Mouse (Mus musculus): ENCODE measurements around the gene Asb4. TPM values are rescaled to one million over a fixed set of nuclear protein-coding genes. Genes with fewer than 3 reads are reported as not detected.
A peak's percentile ranks its signal among the peaks of the same experiment; 100 is the strongest.
"Not testable (repeated sequence)": the region's sequence is repeated elsewhere in the genome, so short reads cannot be mapped to it uniquely, and the experiment has no call there.

Asb4 gene
- polyA plus RNA-seq (2014; fragmentation: Nextera tagmentation; extraction: Ambion mirVana): 32.3 and 40.6 TPM in 2 replicates

GRCm38 (mm10) chr6:5383336-5384177 is at the start of gene Asb4:
Gene Asb4 (plus strand): TSS chr6:5383386.
- 7% methylated on average over 19 of the region's 19 CpGs for WGBS
- peak within 1 kb of the TSS; percentile 57 for H3K4me2 ChIP-seq (replicated peaks; ENCODE audit: low read depth, low read length)
- ATAC-seq (ENCODE audit: low FRiP score, low TSS enrichment): no peak; the same call in 1 of the 2 replicates

GRCm38 (mm10) chr6:5334021-5334420 is 49.2 kb upstream of the Asb4 start:
- H3K9ac ChIP-seq (ENCODE audit: low read depth, low read length): no peak overlapping the region
- no peak overlapping the region for H3K4me3 ChIP-seq (ENCODE audit: low read length)

More at GRCm38 (mm10) chr6:5383336-5384177, at the start of gene Asb4:
- Histone ChIP-seq H3K36me3 (ENCODE audit: control insufficient read depth, insufficient read depth, low read length) (no peaks in the 10 kb centered on the region), H3K4me1 (ENCODE audit: control insufficient read depth, insufficient read depth, low read length) (peaks cover 32% of the 10 kb centered on the region), H3K27ac (ENCODE audit: low read depth, low read length) (peak within 1 kb of the TSS; percentile 39; the same call in 1 of the 2 replicates), H3K9me3 (ENCODE audit: control insufficient read depth, low read length) (no peaks in the 10 kb centered on the region), H3K4me3 (ENCODE audit: low read length) (peak within 1 kb of the TSS; percentile 32), H3K9ac (ENCODE audit: low read depth, low read length) (peak within 1 kb of the TSS; percentile 38; the same call in 1 of the 2 replicates), H3K27me3 (ENCODE audit: control insufficient read depth, insufficient read depth, low read length) (no peaks in the 10 kb centered on the region)

GRCm38 (mm10) chr6:5336016-5336415 is 47.2 kb upstream of the Asb4 start:
- H3K27ac ChIP-seq (ENCODE audit: low read depth, low read length); H3K9me3 ChIP-seq (ENCODE audit: control insufficient read depth, low read length); ATAC-seq (ENCODE audit: low FRiP score, low TSS enrichment); H3K36me3 ChIP-seq (ENCODE audit: control insufficient read depth, insufficient read depth, low read length); H3K4me3 ChIP-seq (ENCODE audit: low read length); H3K27me3 ChIP-seq (ENCODE audit: control insufficient read depth, insufficient read depth, low read length); H3K9ac ChIP-seq (ENCODE audit: low read depth, low read length); H3K4me2 ChIP-seq (replicated peaks; ENCODE audit: low read depth, low read length); H3K4me1 ChIP-seq (ENCODE audit: control insufficient read depth, insufficient read depth, low read length): not testable (repeated sequence)

More at GRCm38 (mm10) chr6:5334021-5334420, 49.2 kb upstream of the Asb4 start:
- no peaks in the 10 kb centered on the region for H3K27me3 ChIP-seq (ENCODE audit: control insufficient read depth, insufficient read depth, low read length)
- no peaks in the 10 kb centered on the region for H3K9me3 ChIP-seq (ENCODE audit: control insufficient read depth, low read length)
- H3K27ac ChIP-seq (ENCODE audit: low read depth, low read length): no peak overlapping the region
- no peaks in the 10 kb centered on the region for H3K4me1 ChIP-seq (ENCODE audit: control insufficient read depth, insufficient read depth, low read length)
- ATAC-seq (ENCODE audit: low FRiP score, low TSS enrichment): no peak
- H3K4me2 ChIP-seq (replicated peaks; ENCODE audit: low read depth, low read length): no peak overlapping the region
- WGBS: 47% methylated on average over 5 of the region's 5 CpGs
- H3K36me3 ChIP-seq (ENCODE audit: control insufficient read depth, insufficient read depth, low read length): no peaks in the 10 kb centered on the region

DNA sequence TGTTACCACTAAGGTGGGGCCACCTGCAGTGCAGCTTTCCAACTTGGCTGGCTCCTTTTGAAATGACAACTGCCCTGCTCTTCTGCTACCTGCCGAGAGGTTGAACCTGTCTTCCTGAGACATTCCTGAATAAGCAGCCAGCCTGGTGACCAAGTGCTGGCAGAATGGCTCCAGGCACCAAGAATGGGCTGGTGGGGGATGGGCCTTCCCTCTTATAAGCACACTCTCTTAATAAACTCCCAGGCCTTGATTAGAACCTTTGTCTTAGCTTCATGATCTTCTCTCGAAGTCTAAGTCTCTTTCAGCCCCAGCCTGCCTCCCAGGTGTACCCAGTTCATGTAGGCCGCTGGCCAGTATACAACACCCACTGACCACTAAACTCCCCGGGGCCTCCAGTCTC is 44.4 kb upstream of the Asb4 start:
- H3K4me1 ChIP-seq (ENCODE audit: control insufficient read depth, insufficient read depth, low read length); H3K9me3 ChIP-seq (ENCODE audit: control insufficient read depth, low read length); H3K4me3 ChIP-seq (ENCODE audit: low read length); H3K4me2 ChIP-seq (replicated peaks; ENCODE audit: low read depth, low read length); H3K27me3 ChIP-seq (ENCODE audit: control insufficient read depth, insufficient read depth, low read length); H3K27ac ChIP-seq (ENCODE audit: low read depth, low read length); H3K36me3 ChIP-seq (ENCODE audit: control insufficient read depth, insufficient read depth, low read length); ATAC-seq (ENCODE audit: low FRiP score, low TSS enrichment); H3K9ac ChIP-seq (ENCODE audit: low read depth, low read length): not testable (repeated sequence)
- 84% methylated on average over 4 of the region's 4 CpGs for WGBS

GRCm38 (mm10) chr6:5339283-5339682 is 43.9 kb upstream of the Asb4 start:
- not testable (repeated sequence) for ATAC-seq (ENCODE audit: low FRiP score, low TSS enrichment); H3K9ac ChIP-seq (ENCODE audit: low read depth, low read length); H3K36me3 ChIP-seq (ENCODE audit: control insufficient read depth, insufficient read depth, low read length); H3K4me3 ChIP-seq (ENCODE audit: low read length); H3K27ac ChIP-seq (ENCODE audit: low read depth, low read length); H3K4me1 ChIP-seq (ENCODE audit: control insufficient read depth, insufficient read depth, low read length); H3K4me2 ChIP-seq (replicated peaks; ENCODE audit: low read depth, low read length); H3K27me3 ChIP-seq (ENCODE audit: control insufficient read depth, insufficient read depth, low read length); H3K9me3 ChIP-seq (ENCODE audit: control insufficient read depth, low read length)
- 95% methylated on average over 1 of the region's 1 CpGs for WGBS

DNA sequence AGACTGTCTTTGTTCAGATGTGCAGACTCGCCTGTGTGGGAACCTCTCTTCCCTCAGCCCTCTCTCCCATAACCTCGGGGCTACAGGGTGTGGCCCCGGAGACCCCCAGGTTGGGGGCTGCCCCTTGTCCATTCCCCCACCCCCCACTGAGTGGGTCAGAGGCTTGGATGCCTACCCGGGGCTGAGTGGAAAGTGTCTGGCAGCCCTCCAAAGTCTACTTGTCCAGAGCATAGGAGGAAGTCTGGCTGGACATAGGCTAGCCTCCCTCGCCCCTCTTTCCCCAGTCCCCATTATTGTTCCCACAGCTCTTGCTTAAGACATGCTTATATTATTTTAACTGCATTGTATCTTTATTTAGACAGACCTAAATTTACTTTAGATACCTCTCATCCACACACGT is 38.9 kb upstream of the Asb4 start:
- no peaks in the 10 kb centered on the region for H3K4me1 ChIP-seq (ENCODE audit: control insufficient read depth, insufficient read depth, low read length)
- no peaks in the 10 kb centered on the region for H3K9me3 ChIP-seq (ENCODE audit: control insufficient read depth, low read length)
- no peak overlapping the region for H3K9ac ChIP-seq (ENCODE audit: low read depth, low read length)
- WGBS: 66% methylated on average over 6 of the region's 6 CpGs
- H3K4me2 ChIP-seq (replicated peaks; ENCODE audit: low read depth, low read length): no peak overlapping the region
- H3K27me3 ChIP-seq (ENCODE audit: control insufficient read depth, insufficient read depth, low read length): no peaks in the 10 kb centered on the region
- ATAC-seq (ENCODE audit: low FRiP score, low TSS enrichment): no peak
- no peak overlapping the region for H3K4me3 ChIP-seq (ENCODE audit: low read length)
- no peaks in the 10 kb centered on the region for H3K36me3 ChIP-seq (ENCODE audit: control insufficient read depth, insufficient read depth, low read length)
- no peak overlapping the region for H3K27ac ChIP-seq (ENCODE audit: low read depth, low read length)

- Histone ChIP-seq H3K4me1 (ENCODE audit: control insufficient read depth, insufficient read depth, low read length) (no peaks in the 10 kb centered on the region), H3K4me2 (replicated peaks; ENCODE audit: low read depth, low read length) (no peak overlapping the region), H3K9me3 (ENCODE audit: control insufficient read depth, low read length) (no peaks in the 10 kb centered on the region), H3K36me3 (ENCODE audit: control insufficient read depth, insufficient read depth, low read length) (no peaks in the 10 kb centered on the region), H3K9ac (ENCODE audit: low read depth, low read length) (no peak overlapping the region), H3K27ac (ENCODE audit: low read depth, low read length) (no peak overlapping the region), H3K27me3 (ENCODE audit: control insufficient read depth, insufficient read depth, low read length) (no peaks in the 10 kb centered on the region), H3K4me3 (ENCODE audit: low read length) (no peak overlapping the region)
- ATAC-seq (ENCODE audit: low FRiP score, low TSS enrichment): no peak
Measured at GRCm38 (mm10) chr6:5357873-5358272, 25.3 kb upstream of the Asb4 start.

- no peak for ATAC-seq (ENCODE audit: low FRiP score, low TSS enrichment)
- Histone ChIP-seq H3K36me3 (ENCODE audit: control insufficient read depth, insufficient read depth, low read length) (no peaks in the 10 kb centered on the region), H3K9ac (ENCODE audit: low read depth, low read length) (no peak overlapping the region), H3K27ac (ENCODE audit: low read depth, low read length) (no peak overlapping the region), H3K4me2 (replicated peaks; ENCODE audit: low read depth, low read length) (no peak overlapping the region), H3K27me3 (ENCODE audit: control insufficient read depth, insufficient read depth, low read length) (no peaks in the 10 kb centered on the region), H3K4me3 (ENCODE audit: low read length) (no peak overlapping the region), H3K9me3 (ENCODE audit: control insufficient read depth, low read length) (no peaks in the 10 kb centered on the region), H3K4me1 (ENCODE audit: control insufficient read depth, insufficient read depth, low read length) (no peaks in the 10 kb centered on the region)
- 92% methylated on average over 5 of the region's 5 CpGs for WGBS
Measured at GRCm38 (mm10) chr6:5360402-5360801, 22.8 kb upstream of the Asb4 start.

GRCm38 (mm10) chr6:5361987-5362386 is 21.2 kb upstream of the Asb4 start:
- H3K4me2 ChIP-seq (replicated peaks; ENCODE audit: low read depth, low read length): no peak overlapping the region
- no peaks in the 10 kb centered on the region for H3K27me3 ChIP-seq (ENCODE audit: control insufficient read depth, insufficient read depth, low read length)
- H3K27ac ChIP-seq (ENCODE audit: low read depth, low read length): no peak overlapping the region
- 59% methylated on average over 6 of the region's 6 CpGs for WGBS
- no peaks in the 10 kb centered on the region for H3K9me3 ChIP-seq (ENCODE audit: control insufficient read depth, low read length)
- no peak overlapping the region for H3K9ac ChIP-seq (ENCODE audit: low read depth, low read length)
- no peaks in the 10 kb centered on the region for H3K36me3 ChIP-seq (ENCODE audit: control insufficient read depth, insufficient read depth, low read length)
- H3K4me1 ChIP-seq (ENCODE audit: control insufficient read depth, insufficient read depth, low read length): no peaks in the 10 kb centered on the region
- no peak for ATAC-seq (ENCODE audit: low FRiP score, low TSS enrichment)
- no peak overlapping the region for H3K4me3 ChIP-seq (ENCODE audit: low read length)
